Mouse (Mus musculus) thymus, postnatal 0 days (tissue): ENCODE data around the gene Eci1. TPM values are rescaled to one million over a fixed set of nuclear protein-coding genes. Genes with fewer than 3 reads are reported as not detected.
A peak's percentile ranks its signal among the peaks of the same experiment; 100 is the strongest.

ENCODE experiments used
- DNase-seq: peaks from one replicate; pipeline ENCODE4 v3.0.0-alpha.2; 2015; ENCODE audit warnings: low spot score
- polyA plus RNA-seq: library from polyadenylated mRNA; unstranded; fragments of >200 nt; fragmentation: Nextera tagmentation; extraction: Ambion mirVana; gene quantifications from 2 replicates; pipeline ENCODE4 v1.2.1, GENCODE M21; 2015

The Eci1 gene
- polyA plus RNA-seq, 1 experiment from 2014 or later = 31.3 TPM

DNA sequence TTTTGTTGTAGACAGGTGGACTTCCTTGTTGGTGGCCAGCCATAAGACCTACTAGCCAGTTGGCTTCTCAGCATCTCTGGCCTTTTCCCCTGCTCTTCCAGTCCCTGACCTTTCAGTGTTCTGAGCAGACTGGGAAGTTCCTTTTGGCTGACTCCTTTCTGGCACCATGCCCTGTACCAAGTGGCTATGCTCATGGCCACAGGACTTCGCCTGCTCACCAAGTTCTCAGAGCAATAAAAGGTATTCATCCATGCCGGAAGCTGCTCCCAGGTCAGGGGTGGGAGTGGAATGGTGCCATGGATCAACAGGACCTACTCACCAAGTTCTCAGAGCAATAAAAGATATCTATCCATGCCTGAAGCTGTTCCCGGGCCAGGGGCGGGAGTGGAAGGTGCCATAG, 46.1 kb downstream of the Eci1 start:
- DNase-seq = no peak

DNA sequence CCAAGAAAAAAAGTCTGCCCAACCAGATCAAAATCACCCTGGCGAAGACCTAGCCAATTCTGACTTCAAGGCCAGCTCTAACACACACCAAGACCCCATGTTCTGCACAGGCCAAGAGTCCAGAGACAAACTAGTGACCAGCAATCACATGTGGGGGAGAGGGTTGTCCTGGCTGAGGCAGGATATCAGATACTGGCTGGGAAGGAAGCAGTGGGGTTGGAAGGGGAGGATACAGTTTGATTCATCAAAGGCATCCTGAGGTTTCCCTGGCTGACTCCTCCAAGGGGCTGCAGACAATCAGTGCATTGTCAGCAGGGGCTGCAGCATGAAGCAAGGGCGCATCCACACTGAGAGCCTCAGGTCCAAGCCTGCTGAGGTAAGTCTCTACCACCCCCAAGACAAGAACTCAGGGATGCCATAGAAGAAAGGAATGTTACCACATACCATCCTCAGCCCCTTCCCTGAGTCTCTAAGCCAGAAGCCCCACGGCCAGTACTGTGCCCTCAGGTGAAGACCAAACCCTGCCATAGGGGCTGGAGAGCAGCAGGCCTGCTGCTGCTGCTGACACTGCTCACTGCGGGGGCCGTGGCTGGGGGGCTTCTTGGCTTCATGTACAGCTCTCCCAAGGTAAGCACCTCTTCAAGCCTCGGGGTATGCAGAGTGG, 47.3 kb downstream of the Eci1 start, which contains the start of gene Bricd5:
Gene Bricd5, plus strand, starts transcription at position 273 of the 664 bp plus-strand sequence.
- DNase-seq = no peak

DNA sequence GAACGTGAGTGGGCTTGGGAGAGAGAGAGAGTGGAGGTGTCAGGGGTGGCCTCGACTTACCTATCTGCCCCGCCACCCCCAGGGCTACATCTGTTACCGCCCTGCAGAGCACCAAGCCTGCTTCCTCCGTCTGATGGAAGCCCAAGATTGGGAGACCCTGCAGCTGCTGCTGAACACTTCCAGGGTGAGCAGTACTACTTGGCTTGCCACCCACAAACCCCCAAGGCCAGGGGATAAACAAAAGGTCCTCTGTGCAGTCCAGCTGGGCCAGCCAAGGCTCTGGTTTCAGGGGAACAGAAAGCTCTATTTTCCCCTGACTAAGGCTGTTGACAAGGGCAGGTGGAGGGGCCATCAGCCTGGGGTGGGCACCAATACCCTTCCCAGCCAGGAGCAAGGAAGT, 48.1 kb downstream of the Eci1 start:
- DNase-seq = no peak

- no peak for DNase-seq
Measured at GRCm38 (mm10) chr17:24475586-24475985, 49.1 kb downstream of the Eci1 start.

DNA sequence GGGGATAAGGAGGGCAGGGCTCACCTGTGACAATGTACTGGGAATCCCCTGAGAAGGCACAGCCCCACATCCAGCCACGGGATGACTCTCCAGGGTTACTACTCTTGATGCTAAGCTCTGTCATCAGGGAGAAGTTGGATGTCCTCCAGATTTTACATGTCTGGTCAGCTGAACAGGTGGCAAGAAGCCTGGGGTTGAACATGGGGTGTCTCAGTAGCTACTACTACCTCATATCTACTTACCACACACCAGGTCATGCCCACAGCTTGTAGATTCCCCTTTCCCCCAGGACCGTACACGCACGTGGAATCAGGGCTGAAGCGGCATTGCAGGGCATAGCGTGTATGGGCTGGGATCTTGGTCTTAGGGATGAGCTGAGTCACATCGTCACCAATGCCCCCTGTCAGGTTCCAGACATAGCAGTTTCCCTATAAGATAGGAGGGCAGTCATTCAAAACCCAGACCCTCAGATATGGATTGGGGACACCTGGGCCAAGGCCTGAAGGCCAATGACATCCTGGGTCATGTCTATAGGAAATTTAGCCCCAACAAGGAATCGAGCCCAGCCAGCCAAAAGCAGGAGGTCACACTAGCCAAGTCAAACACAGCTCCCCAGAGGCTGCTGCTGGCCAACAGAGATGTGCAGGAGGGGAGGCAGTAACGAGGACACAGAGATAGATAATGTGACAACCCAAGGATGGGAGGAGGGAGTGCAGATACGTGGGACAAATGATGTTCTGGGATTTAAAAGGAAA, 49.8 kb downstream of the Eci1 start:
- no peak for DNase-seq

- DNase-seq = no peak
Measured at GRCm38 (mm10) chr17:24477053-24477984, 50.9 kb downstream of the Eci1 start.

GRCm38 (mm10) chr17:24477985-24478600, 51.7 kb downstream of the Eci1 start:
- no peak for DNase-seq

DNA sequence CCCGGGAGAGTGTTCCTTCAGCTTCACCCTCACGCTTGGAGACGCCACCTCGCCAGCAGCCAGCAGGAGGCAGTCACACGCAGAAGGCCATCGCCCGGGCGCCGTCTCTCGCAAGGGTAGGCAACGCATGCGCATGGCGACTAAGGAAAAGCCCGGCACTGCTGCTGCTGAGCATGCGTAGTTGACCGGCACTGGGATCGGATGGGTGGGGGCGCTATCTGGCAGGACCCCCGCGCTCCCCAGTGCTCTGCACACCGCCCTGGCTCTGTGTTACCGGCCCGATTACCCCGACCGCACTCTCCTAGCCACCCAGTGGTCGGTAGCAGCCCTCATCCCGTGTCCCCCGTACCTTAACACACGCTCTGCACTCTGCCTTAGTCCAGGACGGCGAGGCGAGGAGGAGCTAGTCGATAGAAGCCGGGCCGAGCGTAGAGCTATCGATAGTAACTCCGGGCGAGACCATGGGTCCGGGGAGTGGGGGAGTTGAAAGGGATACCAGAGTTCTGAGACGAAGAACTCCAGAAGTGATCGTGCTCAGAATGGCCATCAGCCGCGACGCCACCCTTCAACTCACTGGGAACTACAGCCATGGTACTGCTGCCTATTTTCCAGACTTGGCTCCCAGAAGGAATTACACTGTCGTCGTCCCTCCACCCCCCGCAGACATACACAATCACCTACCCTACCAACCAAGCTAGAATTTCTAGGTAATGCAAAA, 52.4 kb downstream of the Eci1 start, which contains the start of gene Mlst8:
Gene Mlst8, minus strand, starts transcription at position 416 of the 718 bp plus-strand sequence.
- DNase-seq = peak; percentile 96

DNA sequence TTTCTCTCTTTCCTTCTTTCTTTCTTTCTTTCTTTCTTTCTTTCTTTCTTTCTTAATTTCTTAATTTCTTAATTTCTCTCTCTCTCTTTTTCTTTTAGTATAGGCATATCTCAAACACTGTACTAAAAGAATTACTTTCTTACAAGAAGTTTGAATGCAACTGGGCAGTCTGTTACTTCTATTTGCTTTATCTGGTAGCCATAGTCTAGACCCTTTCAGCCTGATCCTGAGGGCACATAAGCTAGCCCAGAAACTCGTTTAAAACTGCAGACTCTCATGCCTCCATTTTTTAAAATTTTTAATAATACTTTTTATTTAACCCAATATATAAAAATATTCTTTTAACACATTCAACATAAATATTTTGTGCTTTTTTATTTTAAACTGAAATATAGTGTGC, 53.0 kb downstream of the Eci1 start:
- DNase-seq = no peak

GRCm38 (mm10) chr17:24480201-24480826, 53.9 kb downstream of the Eci1 start:
- no peak for DNase-seq

- DNase-seq = no peak
Measured at GRCm38 (mm10) chr17:24481027-24481815, 54.8 kb downstream of the Eci1 start.

DNA sequence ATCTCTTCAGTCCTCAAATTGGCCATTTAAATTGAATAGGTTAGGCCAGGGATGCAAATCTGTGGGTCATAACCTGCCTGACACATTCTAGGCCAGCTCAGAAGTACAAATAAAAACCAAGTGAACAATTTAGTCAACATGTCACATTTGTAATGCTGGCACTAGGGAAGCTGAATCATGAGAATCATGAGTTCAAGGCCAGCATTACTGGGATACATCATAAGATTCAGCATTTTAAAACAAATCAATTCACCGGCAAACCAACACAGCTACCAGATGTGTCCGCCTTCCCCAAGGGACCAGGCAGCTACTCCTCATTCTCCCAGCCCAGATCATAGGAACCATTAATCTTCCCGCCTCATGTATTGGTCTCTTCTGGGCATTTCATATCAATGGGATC, 57.1 kb downstream of the Eci1 start:
- DNase-seq = no peak

- DNase-seq = peak; percentile 35
Measured at GRCm38 (mm10) chr17:24485090-24485860, 58.8 kb downstream of the Eci1 start.

DNA sequence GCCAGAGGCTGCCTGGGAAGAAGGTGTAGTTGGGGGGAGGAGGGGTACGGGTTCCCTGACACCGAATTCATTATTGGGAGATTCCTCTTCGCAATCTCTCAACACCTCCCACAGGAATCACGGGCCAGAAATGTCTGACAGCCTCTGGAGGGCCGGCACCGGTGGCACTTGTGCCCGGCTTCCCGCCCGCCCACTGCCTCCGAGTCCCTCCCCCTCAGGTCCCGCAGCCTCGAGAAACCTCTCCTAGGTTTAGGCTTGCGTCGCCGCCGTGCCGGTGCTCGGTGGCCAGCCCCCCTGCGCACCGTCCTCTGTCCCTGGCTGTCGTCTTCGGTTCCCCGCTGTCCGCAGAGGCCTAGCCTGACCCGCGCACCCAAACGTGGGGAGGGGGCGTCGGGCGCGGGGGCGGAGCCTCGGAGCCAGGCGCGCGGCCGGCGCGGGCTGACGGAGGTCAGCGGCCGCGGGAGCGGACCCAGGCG, 61.8 kb downstream of the Eci1 start, which contains the start of gene Caskin1:
Gene Caskin1, plus strand, starts transcription at position 416 of the 476 bp plus-strand sequence.
- DNase-seq = no peak

DNA sequence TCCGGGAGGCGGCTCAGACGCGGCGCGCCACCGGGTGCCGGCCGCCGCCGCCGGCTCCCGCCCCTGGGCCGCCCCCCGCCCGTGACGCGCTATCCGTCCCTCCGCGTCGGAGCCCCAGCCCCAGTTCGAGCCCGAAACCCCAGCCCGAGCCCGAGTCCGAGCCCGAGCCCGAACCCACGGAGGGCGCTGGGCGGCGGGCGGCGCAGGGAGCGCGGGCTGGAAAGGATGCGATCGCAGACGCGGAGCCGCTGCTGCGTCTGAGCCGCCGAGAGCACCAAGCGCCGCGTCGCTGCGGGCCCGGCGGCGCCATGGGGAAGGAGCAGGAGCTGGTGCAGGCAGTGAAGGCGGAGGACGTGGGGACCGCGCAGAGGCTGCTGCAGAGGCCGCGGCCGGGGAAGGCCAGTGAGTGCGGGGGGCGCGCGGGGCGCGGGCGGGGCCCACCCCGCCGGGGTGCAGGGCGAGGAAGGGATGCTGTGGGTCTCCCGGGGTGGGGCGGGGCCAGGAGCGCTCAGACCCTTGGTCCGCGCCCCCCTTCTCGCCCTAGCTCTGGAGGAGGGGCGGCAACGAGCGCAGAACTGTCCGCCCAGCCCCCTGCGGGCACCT, 62.3 kb downstream of the Eci1 start:
- peak; percentile 33 for DNase-seq
